Mouse (Mus musculus) testis, postnatal 10 days (tissue): ENCODE measurements around the gene Ptpn3.
"Not testable (repeated sequence)": the region's sequence is repeated elsewhere in the genome, so short reads cannot be mapped to it uniquely, and the experiment has no call there.

Experiments used
- DNase-seq: peaks from one replicate; pipeline ENCODE4 v3.0.0; 2021; ENCODE audit warnings: low spot score

The Ptpn3 gene

DNA sequence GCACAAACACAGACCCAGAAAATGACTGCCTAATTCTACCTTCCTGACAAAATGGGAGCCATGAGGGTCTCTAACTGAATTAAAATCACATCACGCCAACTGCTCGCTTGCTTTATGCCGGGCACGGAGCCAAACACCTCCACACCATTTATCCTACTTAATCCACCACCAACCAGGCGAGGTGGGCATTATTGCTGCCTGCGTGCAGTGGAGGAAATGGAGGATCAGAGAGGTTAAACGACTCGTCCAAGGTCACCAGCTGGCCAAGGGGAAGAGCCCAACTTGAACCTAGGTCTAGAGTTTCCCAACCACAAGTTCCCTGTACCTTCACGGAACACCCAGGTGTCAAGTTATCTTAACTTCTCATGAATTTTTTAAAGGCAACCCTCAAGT lies 2.3 kb downstream of the Ptpn3 start:
- DNase-seq, result peak; percentile 62

DNA sequence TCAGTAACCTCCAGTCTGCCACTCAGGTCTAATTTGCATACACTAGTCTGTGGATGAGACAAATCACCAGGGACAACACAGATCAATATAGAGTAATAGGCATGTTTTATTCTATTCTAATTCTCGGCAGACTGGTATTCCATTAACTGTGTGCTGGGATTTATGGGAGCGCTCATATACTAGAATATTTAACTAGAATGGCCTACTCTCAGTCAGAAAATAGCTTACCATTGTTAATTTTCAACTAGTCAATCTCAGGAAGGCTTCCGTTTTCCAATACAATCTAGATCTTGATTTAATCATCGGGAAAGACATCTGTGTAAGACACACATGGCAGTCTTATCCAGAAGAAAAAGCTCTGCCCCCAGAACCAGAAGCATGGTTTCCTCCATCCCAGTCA lies 3.5 kb downstream of the Ptpn3 start:
- no peak for DNase-seq

DNA sequence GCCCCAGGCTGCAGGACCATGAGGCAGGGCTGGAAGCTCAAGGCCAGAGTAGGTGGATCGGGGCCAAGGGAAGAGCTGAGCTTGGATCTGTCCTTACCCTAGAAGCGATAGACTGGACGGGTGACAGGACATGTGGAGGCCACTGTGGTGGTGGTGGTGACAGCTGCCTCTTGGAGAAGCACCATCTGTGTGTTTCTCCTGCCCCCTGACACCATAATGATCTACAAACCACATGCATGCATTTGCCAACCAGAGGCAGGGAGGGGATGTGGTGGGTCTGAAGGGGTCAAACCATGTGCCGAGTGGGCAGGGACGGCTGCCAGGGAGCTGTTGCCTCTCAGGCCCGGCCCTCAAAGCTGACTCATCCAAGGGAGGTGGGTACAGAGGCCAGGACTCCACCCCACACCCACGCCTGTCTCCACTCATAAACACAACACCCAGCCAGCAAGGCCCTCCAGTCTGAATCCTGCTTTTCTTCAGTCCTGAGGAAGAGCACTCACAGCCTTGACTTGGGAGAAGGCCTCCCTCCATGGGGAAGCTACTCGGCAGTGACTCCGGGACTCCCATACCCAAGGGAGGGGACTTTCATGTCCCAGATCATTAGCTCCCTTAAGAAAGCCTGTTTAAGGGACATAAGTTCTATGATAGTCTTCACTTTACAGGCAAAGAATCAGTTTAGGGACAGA lies 6.5 kb downstream of the Ptpn3 start:
- peak; percentile 77 for DNase-seq

DNA sequence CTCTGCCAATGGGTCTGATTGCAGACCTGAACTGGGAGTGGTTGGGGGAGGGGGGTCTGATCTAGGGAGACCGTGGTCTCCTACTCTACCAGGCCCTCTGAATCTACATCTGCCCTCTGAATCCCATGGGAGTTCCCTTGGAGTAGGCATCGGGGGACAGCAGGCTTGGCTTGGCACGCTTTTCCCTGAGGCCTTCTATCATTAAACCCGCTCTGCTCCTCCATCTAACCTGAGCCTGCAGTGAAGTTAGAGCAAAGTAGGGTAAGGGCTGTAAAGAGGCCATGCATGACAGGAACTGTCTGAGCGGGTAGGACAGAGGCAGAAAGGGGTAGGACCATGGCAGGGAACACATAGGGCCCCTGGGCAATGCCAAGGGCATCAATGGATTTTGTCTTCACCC lies 9.0 kb downstream of the Ptpn3 start:
- DNase-seq, result no peak

DNA sequence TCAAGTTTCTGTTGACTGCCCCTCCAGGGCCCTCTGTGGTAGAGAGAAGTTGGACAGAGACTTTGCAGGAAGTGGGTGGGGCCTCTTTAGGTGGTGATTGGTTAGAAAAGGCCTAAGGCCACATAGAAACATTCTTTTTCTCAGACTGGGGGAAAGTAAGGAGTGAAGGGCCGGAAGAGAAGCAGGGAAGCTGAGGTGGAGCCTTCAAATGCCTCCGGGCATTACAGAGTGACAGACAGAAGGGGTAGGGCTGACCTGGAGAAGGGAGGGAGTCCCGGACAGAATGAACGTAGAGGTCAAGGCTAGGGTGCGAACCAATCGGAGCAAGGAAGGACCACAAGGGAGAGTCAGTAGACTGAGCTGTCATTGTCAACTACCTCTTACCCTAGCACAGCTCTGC lies 11.6 kb downstream of the Ptpn3 start:
- DNase-seq, result no peak

DNA sequence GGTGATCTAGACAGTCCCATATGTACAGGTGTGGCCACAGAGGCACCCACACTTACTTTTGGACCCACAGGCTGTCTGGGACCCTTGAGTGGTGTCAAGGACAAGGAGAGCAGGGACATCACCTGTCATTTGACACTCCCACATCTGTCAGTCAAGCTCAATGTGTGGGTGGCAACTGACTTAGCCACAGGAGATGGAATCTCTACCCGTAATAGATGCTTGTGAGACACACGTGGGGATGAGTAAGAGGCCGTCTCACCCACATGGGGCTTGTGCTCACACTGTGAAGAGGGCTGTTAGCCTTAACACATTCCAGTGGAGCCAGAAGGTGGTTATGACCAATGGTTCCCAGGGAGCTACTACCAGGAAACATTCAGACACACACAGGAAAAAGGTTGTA lies 13.8 kb downstream of the Ptpn3 start:
- no peak for DNase-seq

DNA sequence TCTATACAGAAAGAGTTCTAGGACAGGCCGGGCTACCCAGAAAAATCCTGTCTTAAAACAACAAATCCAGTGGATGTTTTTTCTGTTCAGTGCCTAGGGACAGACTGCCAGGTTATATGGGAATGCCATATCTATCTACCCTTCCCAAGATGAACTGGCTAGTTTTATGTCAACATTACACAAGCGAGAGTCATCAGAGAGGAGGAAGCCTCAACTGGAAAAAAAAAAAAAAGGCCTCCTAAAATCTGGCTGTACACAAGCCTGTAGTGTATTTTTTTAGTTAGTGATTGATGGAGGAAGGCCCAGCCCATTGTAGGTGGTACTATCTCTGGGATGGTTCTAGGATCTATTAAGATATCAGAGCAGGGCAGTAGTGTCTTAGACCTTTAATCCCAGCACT lies 16.4 kb downstream of the Ptpn3 start:
- no peak for DNase-seq

DNA sequence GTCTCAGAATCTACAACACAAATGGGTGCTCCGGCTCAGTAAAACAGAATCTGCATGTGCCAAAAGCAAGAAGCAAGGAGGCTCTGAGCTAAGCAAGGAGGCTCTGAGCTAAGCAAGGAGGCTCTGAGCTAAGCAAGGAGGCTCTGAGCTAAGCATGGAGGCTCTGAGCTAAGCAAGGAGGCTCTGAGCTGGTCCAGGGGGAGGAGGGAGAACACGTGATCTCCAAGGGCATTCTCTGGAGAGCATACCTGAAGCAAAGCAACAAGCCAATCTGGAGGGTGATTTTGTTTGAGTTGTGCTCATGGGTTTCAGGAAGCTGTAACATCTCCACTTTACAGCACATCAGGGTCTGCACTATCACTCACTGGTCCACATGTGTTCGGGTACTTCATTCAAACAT lies 18.4 kb downstream of the Ptpn3 start:
- no peak for DNase-seq

DNA sequence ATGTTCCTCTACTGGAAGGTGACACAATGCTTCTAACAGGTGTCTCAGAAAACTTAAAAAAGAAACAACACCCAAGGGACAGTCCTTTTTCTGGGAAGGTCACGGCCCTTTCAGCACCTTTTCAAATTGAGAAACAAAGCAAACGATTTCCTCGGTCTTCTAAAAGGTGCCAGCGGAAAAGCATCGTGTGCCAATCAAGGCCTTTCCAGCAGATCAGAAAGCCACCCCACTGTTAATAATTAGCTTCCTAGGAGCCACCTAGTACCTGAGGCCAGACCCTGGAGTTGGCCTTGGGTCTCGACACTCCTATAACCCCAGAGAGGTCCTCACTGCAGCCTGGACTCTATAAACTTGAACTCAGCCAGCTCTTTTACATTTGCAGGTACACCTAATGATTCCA lies 19.0 kb downstream of the Ptpn3 start:
- DNase-seq, result no peak

DNA sequence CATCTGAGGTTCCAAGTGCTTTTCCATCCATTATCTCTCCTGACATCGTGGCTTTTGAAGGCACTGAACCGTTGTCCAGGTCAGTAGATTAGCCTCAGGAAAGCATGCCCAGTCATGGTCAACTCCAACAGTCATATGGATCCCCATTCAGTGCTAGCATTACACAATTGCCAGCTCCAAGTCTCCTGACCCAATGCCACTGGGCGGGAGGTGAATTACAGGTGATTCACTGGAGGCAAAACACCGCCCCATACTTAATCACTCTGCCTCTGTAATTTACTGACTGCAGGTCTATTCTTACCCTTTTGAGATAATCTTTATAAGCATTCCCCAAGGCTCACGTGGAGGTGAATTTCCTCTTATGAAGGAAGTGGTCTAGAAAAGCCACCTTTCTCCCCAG lies 19.5 kb downstream of the Ptpn3 start:
- DNase-seq, result no peak

DNA sequence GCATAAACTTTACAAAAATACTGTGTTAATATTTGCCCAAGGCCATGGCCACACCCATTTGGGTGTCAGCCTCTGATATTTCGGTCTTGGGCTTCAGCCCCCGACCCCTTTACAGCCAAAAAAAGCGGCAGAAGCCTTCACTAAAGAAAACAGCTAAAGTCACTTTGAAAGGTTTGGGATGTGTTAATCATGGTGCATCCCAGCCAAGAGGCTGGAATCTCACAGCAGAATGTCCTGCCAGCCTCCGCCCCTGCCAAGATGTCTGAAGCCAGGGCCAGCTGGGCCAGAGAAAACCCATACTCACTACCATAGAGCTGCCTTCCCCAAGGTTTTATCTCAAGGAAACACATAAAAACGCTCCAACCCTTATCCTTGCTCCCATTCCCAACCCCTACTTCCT lies 20.7 kb downstream of the Ptpn3 start:
- DNase-seq, result no peak

DNA sequence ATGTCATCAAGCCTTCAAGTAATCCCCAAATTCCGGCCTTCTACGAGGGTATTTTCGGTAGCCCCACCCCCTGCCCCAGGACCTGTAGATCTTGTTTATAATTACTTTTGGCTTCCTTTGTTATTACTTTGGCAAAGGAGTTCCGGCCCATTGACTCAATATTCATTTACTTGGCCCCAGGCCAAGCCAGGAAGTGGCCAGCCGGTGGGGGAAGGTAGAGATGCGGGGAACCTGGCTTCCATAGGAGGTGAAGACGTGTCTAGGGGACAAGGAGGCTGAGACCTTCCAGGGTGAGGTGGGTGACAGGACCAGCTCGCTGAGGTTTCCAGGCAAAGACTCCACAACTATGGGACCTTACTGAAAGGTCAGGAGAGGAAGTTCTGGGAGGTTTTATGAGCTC lies 22.4 kb downstream of the Ptpn3 start:
- no peak for DNase-seq

DNA sequence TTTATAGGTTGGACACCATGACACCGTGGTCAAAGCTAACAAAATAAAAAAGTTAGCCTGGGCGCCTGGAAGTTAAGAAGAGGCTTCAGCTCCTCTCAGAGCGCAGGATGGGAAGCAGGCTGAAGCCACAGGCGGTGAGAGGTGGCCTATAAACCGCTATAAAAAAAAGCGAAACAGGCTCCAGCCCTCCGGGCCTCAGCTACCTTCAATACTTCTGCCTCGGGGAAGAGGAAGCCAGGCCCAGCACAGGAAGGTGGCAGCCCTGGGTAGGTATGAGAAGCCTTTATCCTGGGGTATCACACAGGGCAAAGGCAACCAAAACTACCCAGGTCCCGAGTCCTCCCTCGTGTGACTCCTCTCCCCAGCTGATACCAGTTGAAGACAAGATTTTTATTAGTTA lies 22.8 kb downstream of the Ptpn3 start:
- DNase-seq, result no peak

DNA sequence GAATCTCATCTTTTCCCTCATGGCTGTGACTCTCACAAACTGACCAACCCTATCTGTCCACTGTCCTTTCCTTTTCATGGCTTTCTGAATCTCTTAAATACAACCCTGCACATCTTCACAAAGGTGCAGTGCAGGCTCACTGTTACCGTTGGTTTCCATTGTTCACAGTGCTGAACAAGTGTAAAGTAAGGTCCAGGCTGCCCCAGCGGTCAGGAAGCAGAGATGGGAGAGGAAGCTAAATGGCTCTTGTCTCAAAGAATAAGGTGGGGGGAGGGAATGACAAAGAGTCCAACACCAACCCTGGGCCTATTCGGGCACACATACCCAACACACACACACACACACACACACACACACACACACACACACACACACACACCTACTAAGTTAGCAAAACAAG lies 24.0 kb downstream of the Ptpn3 start:
- DNase-seq, result no peak

DNA sequence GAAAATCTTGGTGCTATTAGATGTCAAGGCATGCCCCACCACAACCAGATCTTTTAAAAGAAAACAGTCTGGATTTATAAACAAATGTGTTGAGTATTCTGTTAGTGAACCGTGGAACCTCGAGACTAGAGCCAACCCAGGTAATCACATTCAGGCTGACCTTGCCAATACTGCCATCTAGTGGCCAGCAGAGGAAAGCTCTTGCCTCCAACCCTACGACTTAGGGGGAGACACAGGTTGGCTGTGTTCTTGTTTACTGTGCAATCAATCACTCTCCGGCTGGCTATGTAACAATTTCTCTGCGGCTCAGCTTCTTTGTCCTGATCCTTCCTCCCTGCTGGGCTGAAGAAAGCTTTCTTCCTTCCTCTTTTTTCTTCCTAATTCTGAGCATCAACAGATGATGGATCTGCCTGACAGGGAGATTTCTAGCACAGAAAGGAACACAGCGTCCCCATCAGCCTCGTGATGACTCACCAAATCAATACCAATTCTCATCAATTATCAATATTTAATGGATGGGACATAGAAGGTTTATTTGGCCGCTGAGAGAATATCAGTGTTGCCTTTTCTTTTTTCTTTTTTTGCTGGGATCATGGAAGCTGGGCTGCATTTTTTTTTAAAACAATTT lies 26.4 kb downstream of the Ptpn3 start:
- DNase-seq, result peak; percentile 64

DNA sequence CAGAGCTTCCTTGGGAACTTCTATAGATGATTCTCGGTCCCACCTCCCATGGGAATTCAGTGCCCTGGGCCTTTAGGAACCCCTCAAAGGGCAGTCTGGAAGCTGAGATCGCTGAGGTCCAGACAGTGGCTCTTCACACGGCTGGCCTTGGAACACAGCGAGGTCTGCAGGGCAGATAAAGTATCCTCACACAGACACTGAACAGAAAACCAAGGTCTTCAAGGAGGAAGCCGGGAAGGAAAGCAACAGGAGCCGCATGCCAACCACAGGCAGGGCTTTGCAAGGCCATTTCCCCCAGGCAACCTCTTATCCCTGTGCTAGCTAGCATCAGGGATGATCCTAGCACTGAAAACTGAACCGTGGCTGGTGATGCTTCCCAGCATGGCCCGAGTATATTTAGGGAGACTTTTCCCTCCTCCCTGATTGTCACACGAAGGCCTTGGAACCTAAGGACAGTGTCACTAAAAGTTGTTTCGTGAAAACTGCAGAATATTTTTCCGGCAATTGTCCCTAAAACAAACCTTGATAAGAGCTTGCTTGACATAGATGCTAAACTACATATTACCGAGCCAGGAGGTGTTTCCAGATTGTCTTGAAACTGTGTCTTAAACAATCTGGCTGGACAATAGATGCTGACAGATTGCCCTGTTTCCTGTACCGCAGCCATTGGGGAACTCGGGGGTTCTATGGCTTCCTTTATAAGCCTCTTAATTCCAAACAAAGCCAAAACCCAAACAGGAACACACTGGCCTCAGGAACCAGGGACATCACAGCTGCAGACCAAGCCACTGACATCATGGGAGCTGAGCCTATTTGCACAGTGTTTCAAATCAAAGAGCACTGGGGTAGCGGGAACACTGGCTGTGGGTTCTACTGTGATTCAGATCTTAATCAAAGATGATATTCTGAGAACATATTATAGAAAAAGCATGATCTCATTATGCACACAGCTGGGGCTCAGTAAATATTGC lies 27.8 kb downstream of the Ptpn3 start:
- no peak for DNase-seq

DNA sequence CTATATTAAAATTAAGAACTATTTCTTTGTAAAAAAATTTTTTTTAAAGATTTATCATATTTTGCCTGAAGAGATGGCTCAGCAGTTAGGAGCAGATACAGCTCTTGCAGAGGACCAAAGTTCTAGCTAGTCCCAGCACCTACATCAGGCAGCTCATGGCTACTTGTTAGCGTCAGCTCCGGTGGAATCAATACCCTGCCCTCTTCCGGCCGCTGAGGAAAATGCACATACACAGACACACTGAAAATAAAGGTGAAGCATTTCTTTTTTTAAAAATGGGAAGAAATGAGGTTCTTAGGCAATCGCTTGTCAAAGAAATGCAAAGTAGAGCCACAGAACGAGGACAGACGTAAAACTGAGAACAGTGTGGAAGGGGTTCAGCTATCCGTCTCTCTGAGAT lies 30.6 kb downstream of the Ptpn3 start:
- DNase-seq, result no peak

DNA sequence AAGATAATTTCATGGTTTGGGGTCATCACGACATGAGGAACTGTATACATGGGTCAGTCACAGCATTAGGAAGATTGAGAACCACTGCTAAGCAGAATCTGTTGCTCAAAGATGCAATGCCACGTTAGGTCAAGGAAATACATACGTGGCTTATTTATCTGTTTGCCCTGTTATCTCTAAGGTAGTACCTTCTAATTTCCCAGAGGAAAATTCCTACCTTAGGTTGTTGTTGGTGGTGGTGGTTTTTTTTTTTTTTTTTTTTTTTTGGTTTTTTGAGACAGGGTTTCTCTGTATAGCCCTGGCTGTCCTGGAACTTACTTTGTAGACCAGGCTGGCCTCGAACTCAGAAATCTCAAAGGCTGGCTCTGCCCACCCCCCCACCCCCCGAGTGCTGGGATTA lies 31.1 kb downstream of the Ptpn3 start:
- not testable (repeated sequence) for DNase-seq

DNA sequence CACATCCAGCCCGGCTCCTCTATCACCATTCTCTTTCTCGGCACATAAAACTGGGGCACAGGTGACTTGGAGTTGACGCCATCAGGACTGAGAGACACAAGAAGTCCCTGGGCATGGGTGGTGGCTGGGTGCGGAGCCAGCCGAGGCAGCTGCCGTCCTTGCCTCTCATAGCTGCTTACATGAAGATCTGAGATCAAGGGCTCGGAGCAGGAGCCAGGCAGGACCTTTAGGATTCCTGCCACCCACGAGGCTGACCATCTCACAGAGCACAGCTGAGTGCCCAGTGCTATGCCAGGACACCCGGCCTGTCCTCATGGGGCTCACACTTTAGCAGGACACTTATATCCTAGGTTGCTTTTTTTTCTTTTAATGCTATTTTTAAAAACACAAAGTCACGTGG lies 32.3 kb downstream of the Ptpn3 start:
- DNase-seq, result no peak

DNA sequence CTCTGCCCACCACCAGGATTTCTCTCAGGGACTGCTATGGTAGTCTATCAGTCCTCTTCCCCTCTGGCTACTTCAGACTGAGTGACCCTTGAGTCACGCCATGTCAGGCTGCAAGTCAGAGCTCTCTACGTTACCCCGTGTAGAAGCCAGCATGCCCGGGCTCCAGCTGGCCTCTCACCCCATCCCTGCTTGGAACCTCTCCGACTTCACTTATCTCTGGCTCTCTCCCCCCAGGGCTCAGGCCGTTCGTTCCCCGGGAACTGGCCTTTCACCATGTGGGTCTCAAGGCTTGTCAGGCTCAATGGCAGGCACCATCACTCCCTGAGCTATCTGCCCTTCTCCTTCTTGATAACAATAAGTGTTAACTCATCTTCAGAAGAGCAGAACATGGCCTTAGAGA lies 33.3 kb downstream of the Ptpn3 start:
- no peak for DNase-seq

DNA sequence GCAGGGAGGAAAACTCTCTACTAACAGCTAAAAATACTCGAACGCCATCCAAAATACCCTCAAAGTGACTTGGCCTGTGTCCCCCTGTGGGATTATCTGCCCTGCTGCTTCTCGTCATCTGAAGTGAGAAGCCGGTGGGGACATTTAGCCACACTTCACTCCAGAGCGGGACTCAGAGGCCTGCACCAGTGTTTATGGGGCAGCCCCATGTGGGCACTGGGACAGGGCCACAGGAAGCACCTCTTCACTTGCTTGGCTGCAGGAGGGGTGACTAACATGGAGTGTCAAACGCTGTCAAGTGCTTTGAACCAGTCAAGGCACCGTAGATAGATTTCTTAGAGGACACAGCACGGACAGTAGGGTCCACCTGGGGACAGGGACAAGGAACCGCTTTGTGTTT lies 35.2 kb downstream of the Ptpn3 start:
- DNase-seq, result no peak

DNA sequence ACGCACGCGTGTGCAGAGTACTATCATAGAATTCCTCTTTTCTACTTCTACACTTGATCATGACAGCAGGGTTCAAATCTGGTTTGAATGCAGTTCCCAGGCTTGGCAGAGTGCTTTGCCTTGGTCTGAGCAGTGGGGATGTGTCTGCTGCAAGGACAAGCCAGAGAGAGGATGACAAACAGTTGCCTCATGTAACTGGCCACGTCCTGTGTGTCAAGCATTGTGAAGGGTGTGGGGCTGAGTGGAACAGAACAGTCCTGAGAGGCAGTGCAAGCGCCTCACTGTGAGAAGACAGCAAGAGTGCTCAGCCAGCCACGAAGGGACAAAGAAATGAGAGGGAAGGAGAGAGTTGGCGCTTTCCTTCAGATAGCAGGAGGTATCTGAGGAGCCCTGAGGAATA lies 37.9 kb downstream of the Ptpn3 start:
- DNase-seq, result no peak

DNA sequence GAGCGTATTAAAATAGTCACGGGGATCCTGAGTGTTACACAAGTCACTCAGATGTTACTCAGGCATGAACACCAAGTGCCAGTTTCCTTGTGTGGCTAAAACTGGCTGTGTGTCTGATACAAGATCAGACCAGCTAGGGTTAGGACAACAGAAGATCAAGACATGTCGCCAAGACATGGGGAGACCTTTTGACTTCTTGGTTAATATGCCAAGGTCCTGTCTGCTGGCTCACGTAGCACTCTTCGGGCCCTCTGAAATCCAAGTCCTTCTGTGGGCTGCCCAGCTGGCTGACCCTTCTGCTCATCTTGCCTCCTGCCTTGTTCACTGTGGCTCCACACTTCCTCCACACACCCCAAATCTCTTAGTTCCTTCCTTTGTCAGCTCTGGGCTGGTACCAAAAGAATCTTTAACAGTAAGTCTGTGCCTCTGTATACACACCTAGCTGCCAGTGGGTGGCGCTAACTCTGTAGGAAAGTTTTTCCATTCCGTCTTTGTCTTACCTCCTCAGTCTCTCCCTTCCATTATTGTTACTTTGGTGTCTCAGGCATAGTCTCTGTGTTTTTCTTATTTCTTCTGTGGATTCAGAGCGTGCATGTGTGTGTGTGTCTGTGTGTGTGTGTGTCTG lies 38.5 kb downstream of the Ptpn3 start:
- peak; percentile 73 for DNase-seq
